Mouse (Mus musculus) ES-E14 (cell line): ENCODE results near the gene Arhgap44. TPM values are rescaled to one million over a fixed set of nuclear protein-coding genes. Genes with fewer than 3 reads are reported as not detected.

Source experiments
- DNase-seq: peaks from one replicate; pipeline ENCODE4 v3.0.0-alpha.2; 2013; ENCODE audit warnings: low read depth, low spot score
- H3K27ac ChIP-seq: 2 replicates; pipeline ENCODE4 v1.5.1; 2012; ENCODE audit warnings: low read depth, mild to moderate bottlenecking, low read length, moderate library complexity, mixed read lengths; ENCODE audit not compliant: poor library complexity, insufficient read depth, severe bottlenecking
- H3K36me3 ChIP-seq: 2 replicates; pipeline ENCODE4 v1.6.1; 2012; ENCODE audit warnings: mild to moderate bottlenecking, low read length, moderate library complexity, mixed read lengths; ENCODE audit not compliant: control insufficient read depth, poor library complexity, insufficient read depth, severe bottlenecking
- H3K4me1 ChIP-seq, 2 experiments: fragments of 150-350 bp in 1 of 2; sonication (generic) in 1 of 2; 2 replicates each; pipeline ENCODE4 v1.6.1; 2012; ENCODE audit warnings: low read length in 2 of 2, mild to moderate bottlenecking in 1 of 2, mixed read lengths in 1 of 2; ENCODE audit not compliant: control insufficient read depth in 2 of 2, insufficient read depth in 2 of 2, poor library complexity in 1 of 2
- H3K4me3 ChIP-seq, 2 experiments: fragments of 150-350 bp in 1 of 2; sonication (generic) in 1 of 2; 2 replicates each; pipeline ENCODE4 v1.5.1; 2012; ENCODE audit warnings: low read length in 2 of 2, low read depth in 1 of 2, mild to moderate bottlenecking in 1 of 2, mixed read lengths in 1 of 2; ENCODE audit not compliant: insufficient read depth in 1 of 2, poor library complexity in 1 of 2, severe bottlenecking in 1 of 2
- H3K9ac ChIP-seq: 2 replicates; pipeline ENCODE4 v1.6.1; 2012; ENCODE audit warnings: low read depth, mild to moderate bottlenecking, low read length, mixed read lengths; ENCODE audit not compliant: poor library complexity, insufficient read depth, severe bottlenecking
- H3K9me3 ChIP-seq: fragments of 150-350 bp; sonication (generic); 2 replicates; pipeline ENCODE4 v1.6.1; 2012; ENCODE audit warnings: low read depth, mild to moderate bottlenecking, low read length; ENCODE audit not compliant: control insufficient read depth, insufficient read depth
- CHD2 ChIP-seq: IDR thresholded peaks from 2 replicates; pipeline ENCODE4 v1.6.1; 2014; ENCODE audit warnings: mild to moderate bottlenecking, low read depth, low read length, inconsistent platforms
- HCFC1 ChIP-seq: IDR thresholded peaks from 2 replicates; pipeline ENCODE4 v1.6.1; 2012; ENCODE audit warnings: low read length, inconsistent platforms, borderline replicate concordance; ENCODE audit not compliant: insufficient read depth
- MAFK ChIP-seq: IDR thresholded peaks from 2 replicates; pipeline ENCODE4 v1.6.1; 2014; ENCODE audit warnings: mild to moderate bottlenecking, low read depth, low read length, inconsistent platforms; ENCODE audit not compliant: insufficient read depth
- ZC3H11A ChIP-seq: IDR thresholded peaks from 2 replicates; pipeline ENCODE4 v1.6.1; 2012; ENCODE audit warnings: low read depth, mild to moderate bottlenecking, inconsistent platforms, low read length, borderline replicate concordance
- ZNF384 ChIP-seq: IDR thresholded peaks from 2 replicates; pipeline ENCODE4 v1.6.1; 2012; ENCODE audit warnings: low read depth, low read length, inconsistent platforms
- in situ Hi-C, 2 experiments: fragments of 600-800 bp; cut with MboI; formaldehyde crosslinking; loops; one replicate each; pipeline ENCODE4 v1.15.1; 2025; ENCODE audit warnings: low sequenced_read_pairs in 2 of 2, inconsistent platforms in 1 of 2; ENCODE audit not compliant: unreplicated experiment in 2 of 2
- total RNA-seq: library from RNA; depleted of rRNA; stranded (reverse); fragments of 300-350 nt; gene quantifications from 2 replicates; pipeline ENCODE4 v1.2.3, GENCODE M21; 2012; rRNA removed

Arhgap44 gene
- total RNA-seq, 1 experiment: 8.8 TPM

DNA sequence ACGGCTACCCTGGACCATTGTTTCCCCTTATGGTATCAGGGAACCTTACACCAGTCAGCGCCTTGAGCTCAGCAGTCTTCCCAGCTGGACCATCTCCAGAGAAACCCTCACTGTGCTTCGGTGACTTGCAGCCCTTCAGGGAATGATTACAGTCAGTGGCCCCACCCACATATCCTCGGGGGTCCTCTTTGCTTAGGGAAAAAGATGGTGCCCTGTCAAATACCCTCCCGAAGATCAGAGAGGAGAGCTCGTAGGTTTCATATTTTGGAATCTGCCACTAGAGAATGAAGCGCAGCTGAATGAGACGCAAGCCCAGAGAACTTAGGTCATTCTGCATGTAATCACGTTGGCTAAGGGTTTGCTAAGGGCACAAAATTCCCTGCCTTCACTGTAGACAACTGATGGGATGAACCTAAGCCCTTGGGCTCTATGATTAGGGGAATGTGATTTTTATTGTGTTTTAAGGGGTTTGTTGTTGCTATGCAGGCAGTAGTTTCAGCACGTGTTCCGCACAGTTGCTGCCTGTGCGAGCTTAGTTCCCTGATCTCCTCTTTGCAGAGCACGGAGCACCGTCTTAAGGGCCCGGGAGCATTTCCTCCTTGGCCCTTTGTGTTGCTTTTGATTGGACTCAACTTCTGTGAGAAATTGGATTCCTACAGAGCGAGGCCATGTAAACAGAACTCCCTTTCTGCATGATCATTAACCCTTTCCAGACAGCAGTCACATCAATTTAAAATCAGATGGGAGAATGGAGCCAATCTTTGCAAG, 205.6 kb downstream of the Arhgap44 start:
- in situ Hi-C loops: no loop called here
- Histone ChIP-seq H3K9me3 (no peaks in the 10 kb centered on the region), H3K27ac (no peak overlapping the region), H3K9ac (no peak overlapping the region), H3K4me3 (no peak overlapping the region), H3K4me1 (no peaks in the 10 kb centered on the region), H3K36me3 (no peaks in the 10 kb centered on the region)
- TF ChIP-seq ZC3H11A (no peak), CHD2 (no peak), MAFK (no peak), ZNF384 (no peak), HCFC1 (no peak)
- DNase-seq: no peak

Other genes starting within 250 kb of the Arhgap44 start
- 124 and 151 TPM in 2 replicates for gene Elac2, start 183.9 kb downstream of the Arhgap44 start, total RNA-seq
- 1.1 and 1.7 TPM in 2 replicates for gene 1700086D15Rik, start 3.1 kb downstream of the Arhgap44 start, total RNA-seq
- gene Myocd, start 107.0 kb upstream of the Arhgap44 start, total RNA-seq: 0.40 and 0.53 TPM in 2 replicates